Mouse (Mus musculus) heart, adult 8-10 months (tissue): Measurements from ENCODE around the gene B3gat3. TPM values are rescaled to one million over a fixed set of nuclear protein-coding genes. Genes with fewer than 3 reads are reported as not detected.

Source experiments
- microRNA-seq: library from miRNA; unstranded; fragments of <30 nt; microRNA quantifications from one replicate; pipeline ENCODE4 v1.2.0, GENCODE M21; 2022
- total RNA-seq, 4 experiments: library from RNA; stranded (reverse); gene quantifications; 2 replicates each; pipeline ENCODE4 v1.2.4; 2022

Gene B3gat3
- total RNA-seq, 4 experiments from 2014 or later = 39.3 to 41.5 (median 40.6) TPM

Small RNAs within 50 kb of the gene (microRNA-seq; reads per million reads assigned to microRNA genes)
- gene Mir5136 = not detected

Other genes starting within 250 kb of the B3gat3 start
- 10 to 100 TPM; 39.5 to 43.6 (median 41.9) TPM for gene Slc3a2, start 197.0 kb upstream of the B3gat3 start, total RNA-seq
- gene Wdr74, start 184.5 kb upstream of the B3gat3 start, total RNA-seq = 10 to 100 TPM; 16.1 to 19.6 (median 17.5) TPM
- not detected for gene 1700092M07Rik, start 179.7 kb upstream of the B3gat3 start, total RNA-seq
- gene Stx5a, start 179.0 kb upstream of the B3gat3 start, total RNA-seq = 10 to 100 TPM; 20.9 to 27.3 (median 25.4) TPM
- gene Nxf1, start 163.3 kb upstream of the B3gat3 start, total RNA-seq = 10 to 100 TPM; 30.3 to 42.0 (median 33.7) TPM
- gene Tmem223, start 149.4 kb upstream of the B3gat3 start, total RNA-seq = 100 to 1,000 TPM; 111 to 137 (median 125) TPM
- 10 to 100 TPM; 18.2 to 21.5 (median 19.5) TPM for gene Tmem179b, start 145.9 kb upstream of the B3gat3 start, total RNA-seq
- gene Taf6l, start 134.0 kb upstream of the B3gat3 start, total RNA-seq = 1 to 10 TPM; 5.4 to 9.0 (median 7.7) TPM
- gene Polr2g, start 121.8 kb upstream of the B3gat3 start, total RNA-seq = 10 to 100 TPM; 52.1 to 60.7 (median 55.4) TPM
- gene Zbtb3, start 117.8 kb upstream of the B3gat3 start, total RNA-seq = 1 to 10 TPM; 1.2 to 2.5 (median 1.5) TPM
- gene Ttc9c, start 101.0 kb upstream of the B3gat3 start, total RNA-seq = 10 to 100 TPM; 13.7 to 16.4 (median 14.9) TPM
- gene Hnrnpul2, start 100.4 kb upstream of the B3gat3 start, total RNA-seq = 10 to 100 TPM; 46.0 to 48.9 (median 46.9) TPM
- under 1 TPM in 1 of 4 experiments, not detected in 3; 0.53 TPM for gene AC129217.1, start 90.6 kb upstream of the B3gat3 start, total RNA-seq
- 10 to 100 TPM; 21.2 to 28.1 (median 24.2) TPM for gene Bscl2, start 82.9 kb upstream of the B3gat3 start, total RNA-seq
- gene Gng3, start 81.2 kb upstream of the B3gat3 start, total RNA-seq = under 1 TPM in 1 of 4 experiments, not detected in 3; 0.22 TPM
- 1 to 10 TPM; 3.4 to 4.7 (median 3.9) TPM for gene Lrrn4cl, start 69.6 kb upstream of the B3gat3 start, total RNA-seq
- 100 to 1,000 TPM; 122 to 127 (median 125) TPM for gene Ubxn1, start 48.9 kb upstream of the B3gat3 start, total RNA-seq
- 10 to 100 TPM; 47.8 to 65.1 (median 52.0) TPM for gene Uqcc3, start 39.5 kb upstream of the B3gat3 start, total RNA-seq
- gene Lbhd1, start 36.6 kb upstream of the B3gat3 start, total RNA-seq = 1 to 10 TPM; 1.8 to 6.1 (median 4.4) TPM
- not detected for gene Gm49403, start 36.4 kb upstream of the B3gat3 start, total RNA-seq
- 10 to 100 TPM; 11.8 to 29.9 (median 21.1) TPM for gene 1810009A15Rik, start 31.5 kb upstream of the B3gat3 start, total RNA-seq
- gene Gm49416, start 31.4 kb upstream of the B3gat3 start, total RNA-seq = 1 to 10 TPM; 3.6 to 5.3 (median 4.6) TPM
- gene Ints5, start 27.4 kb upstream of the B3gat3 start, total RNA-seq = 10 to 100 TPM; 11.0 to 12.0 (median 11.2) TPM
- 10 to 100 TPM; 45.5 to 49.6 (median 47.2) TPM for gene Ganab, start 22.3 kb upstream of the B3gat3 start, total RNA-seq
- gene Rom1, start 9.0 kb downstream of the B3gat3 start, total RNA-seq = 10 to 100 TPM; 22.0 to 37.5 (median 28.1) TPM
- 1 to 10 TPM; 7.2 to 9.1 (median 7.5) TPM for gene Eml3, start 9.2 kb downstream of the B3gat3 start, total RNA-seq
- gene Mta2, start 21.5 kb downstream of the B3gat3 start, total RNA-seq = 10 to 100 TPM; 28.2 to 33.7 (median 30.4) TPM
- 10 to 100 TPM in 1 of 4 experiments, 1 to 10 TPM in 3; 8.1 to 10.3 (median 8.6) TPM for gene Tut1, start 33.5 kb downstream of the B3gat3 start, total RNA-seq
- 100 to 1,000 TPM; 209 to 232 (median 227) TPM for gene Eef1g, start 46.7 kb downstream of the B3gat3 start, total RNA-seq
- 100 to 1,000 TPM; 332 to 446 (median 375) TPM for gene Ahnak, start 68.9 kb downstream of the B3gat3 start, total RNA-seq
- gene Scgb1a1, start 167.6 kb downstream of the B3gat3 start, total RNA-seq = 10 to 100 TPM in 1 of 4 experiments, not detected in 3; 44.8 TPM
- gene Asrgl1, start 215.3 kb downstream of the B3gat3 start, total RNA-seq = 10 to 100 TPM; 31.9 to 37.3 (median 37.2) TPM